Mouse (Mus musculus): ENCODE results near the gene Gng12. TPM values are rescaled to one million over a fixed set of nuclear protein-coding genes. Genes with fewer than 3 reads are reported as not detected.
"Not testable (repeated sequence)": the region's sequence is repeated elsewhere in the genome, so short reads cannot be mapped to it uniquely, and the experiment has no call there.

The Gng12 gene
- total RNA-seq, 2 experiments from 2014 or later: 84.1 to 103 TPM

GRCm38 (mm10) chr6:67026661-67027060 is 130.5 kb downstream of the Gng12 start:
- no peak for DNase-seq (ENCODE audit: low spot score in 2 of 2)

GRCm38 (mm10) chr6:67027438-67028142 is 131.4 kb downstream of the Gng12 start:
- DNase-seq (ENCODE audit: low spot score in 2 of 2): no peak

DNA sequence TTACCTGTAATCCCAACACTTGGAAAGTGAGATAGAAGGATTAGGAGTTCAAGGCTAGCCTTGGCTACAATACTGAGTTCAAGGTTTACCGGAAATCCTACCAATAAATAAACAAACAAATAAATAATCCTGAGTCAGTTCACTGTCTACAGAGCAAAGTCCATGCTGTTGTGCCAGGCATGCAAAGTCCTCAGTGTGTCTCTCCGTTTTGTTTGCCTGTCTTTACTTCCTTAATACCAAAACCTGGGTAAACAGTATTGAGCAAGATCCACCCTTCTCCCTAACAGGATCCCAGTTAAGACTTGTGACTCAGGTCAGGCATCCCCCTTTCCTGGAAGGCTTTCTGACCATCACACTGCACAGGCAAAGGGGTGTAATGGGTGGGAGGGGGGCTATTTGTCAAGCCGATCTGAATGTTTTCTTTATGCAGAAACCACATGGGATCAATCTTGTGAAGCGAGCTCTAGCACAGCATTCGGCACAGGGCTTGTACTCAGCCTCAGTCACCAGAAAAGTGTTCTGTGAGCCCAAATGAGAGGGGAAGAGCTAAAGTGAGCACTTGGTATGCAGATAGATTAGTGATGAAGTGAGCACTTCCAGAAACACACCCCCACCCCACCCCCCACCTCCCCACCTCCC is 133.2 kb downstream of the Gng12 start:
- DNase-seq (ENCODE audit: low spot score in 2 of 2): no peak

GRCm38 (mm10) chr6:67029987-67030386 is 133.8 kb downstream of the Gng12 start:
- no peak for DNase-seq (ENCODE audit: low spot score in 2 of 2)

DNA sequence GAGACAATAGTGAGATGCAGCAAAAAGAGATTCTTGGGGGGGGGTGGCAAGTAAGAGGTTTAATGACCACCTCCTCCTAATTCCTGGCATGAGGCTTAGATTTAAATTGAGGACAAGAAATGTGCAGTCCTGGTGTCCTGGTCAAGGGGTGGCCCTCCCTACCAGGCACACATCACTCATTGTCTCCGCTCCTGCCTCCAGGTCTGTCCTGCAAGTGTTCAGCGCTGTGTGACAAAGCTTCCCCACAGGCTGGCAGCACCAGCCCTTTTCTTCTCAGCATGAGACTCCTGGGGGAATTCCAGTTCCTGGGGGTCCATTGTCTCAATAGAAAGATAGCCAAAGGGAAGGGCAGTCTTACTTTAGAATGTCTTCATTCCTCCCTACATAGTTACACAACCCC is 134.2 kb downstream of the Gng12 start:
- DNase-seq (ENCODE audit: low spot score in 2 of 2): no peak

- DNase-seq (ENCODE audit: low spot score in 2 of 2): no peak
Observed at GRCm38 (mm10) chr6:67030846-67031245, 134.6 kb downstream of the Gng12 start.

GRCm38 (mm10) chr6:67032551-67032950 is 136.4 kb downstream of the Gng12 start:
- DNase-seq (ENCODE audit: low spot score in 2 of 2): not testable (repeated sequence)

GRCm38 (mm10) chr6:67032972-67033371 is 136.8 kb downstream of the Gng12 start:
- DNase-seq (ENCODE audit: low spot score in 2 of 2): not testable (repeated sequence)

DNA sequence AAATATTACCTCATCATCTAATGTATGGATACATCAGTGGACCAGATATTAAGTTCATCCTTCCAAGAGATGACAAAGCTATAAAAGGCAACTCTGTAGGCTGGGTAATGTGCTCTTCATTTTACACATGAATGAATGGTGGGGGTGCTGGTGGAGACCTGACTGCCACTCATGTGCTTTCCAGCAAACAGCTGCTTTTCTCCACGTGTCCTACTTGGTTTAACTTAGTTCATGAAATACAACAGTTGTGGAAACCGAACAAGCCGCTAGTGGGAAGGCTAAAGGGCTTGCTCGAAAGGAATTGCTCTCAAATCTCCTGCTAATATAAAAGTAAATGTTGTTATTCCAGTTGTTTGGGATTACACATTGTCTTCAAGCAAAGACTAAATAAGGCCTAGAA is 137.4 kb downstream of the Gng12 start:
- DNase-seq (ENCODE audit: low spot score in 2 of 2): no peak

DNA sequence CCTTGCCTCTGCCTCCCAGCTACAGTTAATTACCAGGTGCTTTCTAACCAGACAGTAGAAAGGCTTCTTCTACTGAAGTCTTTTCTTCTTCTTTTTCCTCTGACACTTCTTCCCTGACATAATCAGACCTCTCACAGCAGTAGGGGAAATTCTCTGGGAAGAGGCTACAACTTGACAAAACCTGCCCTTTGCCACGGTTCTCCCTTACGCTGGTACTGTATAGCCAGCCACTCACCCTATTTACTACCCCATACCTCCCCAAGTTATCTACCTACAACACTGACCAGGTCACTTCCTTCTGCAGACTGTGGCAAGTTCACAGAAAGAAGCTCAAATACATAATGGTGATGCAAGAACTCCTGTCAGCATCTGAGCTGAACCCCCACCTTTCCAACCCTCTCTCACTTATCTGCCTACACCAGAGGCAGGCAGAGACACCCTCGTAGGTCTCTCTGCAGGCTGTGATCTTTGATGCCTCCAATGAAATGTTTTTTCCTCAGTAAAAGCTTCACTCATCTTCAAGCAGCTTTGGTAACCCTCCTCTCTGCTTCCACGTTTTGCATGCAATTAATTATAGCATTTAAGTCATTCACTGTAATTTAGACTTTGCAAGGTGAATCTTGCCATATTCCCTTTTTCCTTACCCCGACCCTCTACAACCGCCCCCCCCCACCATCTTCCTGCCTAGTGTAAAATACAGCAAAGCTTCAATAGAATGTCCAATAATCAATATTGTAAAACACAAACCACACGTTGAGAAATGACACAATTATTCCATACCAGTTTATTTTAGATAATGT is 138.3 kb downstream of the Gng12 start:
- no peak for DNase-seq (ENCODE audit: low spot score in 2 of 2)

GRCm38 (mm10) chr6:67035388-67036299 is 139.4 kb downstream of the Gng12 start:
- DNase-seq (ENCODE audit: low spot score in 2 of 2): no peak

DNA sequence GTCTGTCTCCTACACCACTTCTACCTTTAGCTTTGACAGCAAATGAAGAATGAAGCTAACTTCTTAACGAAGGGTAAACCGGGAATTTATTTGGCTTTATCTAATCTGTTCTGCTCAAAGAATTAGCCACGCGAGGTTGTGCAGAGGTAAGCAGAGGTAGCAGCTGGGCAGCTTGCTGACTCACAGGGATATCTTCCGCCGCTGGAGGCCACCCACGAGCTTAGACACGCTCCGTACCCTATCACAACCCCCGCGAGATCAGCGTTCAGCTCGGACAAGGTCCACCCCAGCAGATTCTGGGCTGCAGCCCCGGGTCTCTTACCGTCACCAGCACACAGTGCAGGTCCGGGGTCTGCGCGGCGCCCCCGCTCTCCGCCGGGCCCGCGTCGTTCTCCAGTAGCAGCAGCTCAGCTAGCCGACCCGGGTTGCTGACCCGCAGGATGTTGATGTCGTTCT is 140.2 kb downstream of the Gng12 start:
- DNase-seq (ENCODE audit: low spot score in 2 of 2): peak; percentile 51 to 72

DNA sequence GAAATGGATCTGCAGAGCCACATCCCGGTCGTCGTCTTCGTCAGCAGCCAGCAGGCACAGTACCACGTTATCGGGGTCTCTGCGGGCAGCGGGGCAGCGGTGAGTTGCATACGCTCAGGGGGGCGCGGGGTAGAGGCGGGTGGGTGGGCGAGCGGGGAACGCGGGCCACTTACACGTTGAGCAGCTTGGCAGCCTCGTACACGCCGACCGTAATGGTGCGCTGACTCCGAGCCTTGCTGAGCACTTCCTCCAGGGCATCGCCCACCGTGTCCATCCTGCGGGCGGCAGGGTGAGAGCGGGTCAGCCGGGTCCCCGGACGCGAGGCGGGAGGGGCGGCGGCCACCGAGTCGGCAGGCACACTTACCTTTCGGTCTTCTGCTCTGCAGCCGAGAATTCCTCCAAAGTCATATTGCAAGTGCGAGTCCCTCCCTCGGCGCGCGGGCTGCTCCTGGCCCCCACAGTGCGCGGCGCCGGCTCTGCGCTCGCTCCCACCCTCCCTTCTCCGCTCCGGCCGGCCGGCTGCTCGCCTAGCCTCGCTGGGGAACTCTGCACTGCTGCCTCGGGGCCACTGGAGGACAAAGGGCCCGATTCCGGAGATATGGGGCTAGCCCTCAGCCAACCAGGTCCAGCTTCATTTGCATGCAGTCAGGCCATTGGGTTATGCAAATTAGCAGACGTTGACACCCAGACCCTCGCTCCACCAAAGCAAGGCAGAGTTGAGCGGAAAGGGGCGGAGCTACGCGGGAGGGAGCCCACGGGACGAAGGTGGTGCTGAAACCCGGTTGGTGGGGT is 140.8 kb downstream of the Gng12 start, which contains the start of gene Gadd45a:
Gene Gadd45a (minus strand): TSS at position 621 of the 792 bp plus-strand sequence.
- peak; percentile 80 to 94 for DNase-seq (ENCODE audit: low spot score in 2 of 2)

- no peak for DNase-seq (ENCODE audit: low spot score in 2 of 2)
Observed at GRCm38 (mm10) chr6:67038964-67039363, 142.8 kb downstream of the Gng12 start.

DNA sequence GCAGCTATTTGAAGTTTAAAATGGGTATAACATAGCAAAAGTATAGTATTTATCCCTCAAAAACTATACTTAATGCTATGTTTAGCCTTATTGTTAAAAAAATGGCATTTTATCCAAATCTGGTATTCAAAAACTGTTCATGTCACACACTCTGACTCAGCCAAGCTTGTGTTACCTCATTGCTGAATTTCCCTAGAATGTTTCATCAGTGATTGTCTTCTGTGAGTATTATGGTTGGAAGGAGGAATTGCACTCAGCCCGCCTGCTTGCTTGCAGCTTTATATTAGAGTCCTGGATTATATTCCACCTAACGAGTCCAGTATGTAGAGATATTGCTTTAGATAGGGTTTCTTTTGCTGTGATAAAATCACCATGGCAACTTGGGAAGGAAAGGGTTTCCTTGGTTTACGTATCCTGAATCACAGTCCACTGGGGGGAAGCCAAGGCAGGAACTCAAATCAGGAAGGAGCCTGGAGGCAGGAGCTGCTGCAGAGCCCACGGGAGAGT is 144.8 kb downstream of the Gng12 start:
- DNase-seq (ENCODE audit: low spot score in 2 of 2): no peak

- DNase-seq (ENCODE audit: low spot score in 2 of 2): no peak
Observed at GRCm38 (mm10) chr6:67045424-67045823, 149.2 kb downstream of the Gng12 start.

- no peak for DNase-seq (ENCODE audit: low spot score in 2 of 2)
Observed at GRCm38 (mm10) chr6:67046937-67047336, 150.7 kb downstream of the Gng12 start.

GRCm38 (mm10) chr6:67048052-67048691 is 152.0 kb downstream of the Gng12 start:
- DNase-seq (ENCODE audit: low spot score in 2 of 2): no peak

Measured in adrenal gland, postnatal 4 days (tissue).